Mouse (Mus musculus) kidney, adult 9 months (tissue): Measurements from ENCODE around the gene Tspan3.

ENCODE experiments used
- DNase-seq: peaks from one replicate; pipeline ENCODE4 v3.0.0; 2022

Tspan3 gene

DNA sequence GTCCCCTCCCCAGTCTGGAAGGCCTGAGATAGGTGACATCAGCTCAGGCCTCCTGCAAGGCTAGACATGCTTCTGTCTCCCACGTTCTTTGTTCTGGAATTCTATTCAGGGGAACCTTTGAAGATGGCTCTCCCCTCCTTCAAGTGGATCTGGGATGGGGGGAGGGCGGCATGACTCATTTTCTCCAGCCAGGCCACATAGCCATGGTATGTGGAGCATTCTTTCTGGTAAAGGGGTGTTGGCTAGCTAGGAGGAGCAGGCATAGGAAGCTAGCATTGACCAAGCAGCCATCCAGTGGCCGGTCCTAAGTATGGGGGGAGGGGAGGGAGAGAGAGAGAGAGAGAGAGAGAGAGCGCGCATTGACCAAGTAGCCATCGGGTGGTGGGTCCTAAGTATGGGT, 57.8 kb downstream of the Tspan3 start:
- no peak for DNase-seq

DNA sequence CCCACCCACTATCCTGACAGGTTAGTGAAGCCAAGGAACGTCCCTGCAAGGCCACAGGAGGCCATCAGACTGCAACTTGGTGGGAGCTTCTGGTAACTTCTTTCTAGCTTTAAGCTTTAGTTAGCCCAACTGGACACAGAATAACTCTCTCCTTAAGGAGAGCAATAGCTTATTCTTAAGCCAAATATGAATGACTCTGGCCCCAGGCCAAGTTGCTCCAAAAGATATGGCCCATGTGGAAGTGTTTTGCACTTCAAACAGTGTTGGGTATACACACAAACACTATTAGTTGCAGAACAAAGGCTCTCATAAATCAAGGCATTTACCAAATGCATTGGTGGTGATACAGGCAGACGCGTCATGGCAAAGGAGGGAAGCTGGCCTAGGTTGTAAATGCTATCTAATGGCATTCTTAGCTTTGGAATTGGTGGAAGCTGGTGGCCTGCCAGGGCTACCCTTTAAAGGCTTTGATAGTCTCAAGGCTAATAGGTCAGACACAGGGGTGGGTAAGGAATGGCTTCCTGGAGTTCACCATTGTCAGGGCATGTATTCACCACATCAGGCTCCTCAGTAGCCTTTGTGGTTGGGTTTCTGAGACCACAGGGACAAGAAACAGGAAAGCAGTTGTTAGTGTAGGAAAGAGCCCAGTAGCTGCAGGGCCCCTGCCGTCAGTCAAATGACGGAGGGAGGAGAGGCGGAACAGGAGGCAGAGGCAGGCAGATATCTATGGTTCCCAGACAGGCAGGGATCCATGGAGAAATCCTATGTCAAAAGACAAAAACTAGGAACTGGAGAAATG, 58.8 kb downstream of the Tspan3 start:
- no peak for DNase-seq

DNA sequence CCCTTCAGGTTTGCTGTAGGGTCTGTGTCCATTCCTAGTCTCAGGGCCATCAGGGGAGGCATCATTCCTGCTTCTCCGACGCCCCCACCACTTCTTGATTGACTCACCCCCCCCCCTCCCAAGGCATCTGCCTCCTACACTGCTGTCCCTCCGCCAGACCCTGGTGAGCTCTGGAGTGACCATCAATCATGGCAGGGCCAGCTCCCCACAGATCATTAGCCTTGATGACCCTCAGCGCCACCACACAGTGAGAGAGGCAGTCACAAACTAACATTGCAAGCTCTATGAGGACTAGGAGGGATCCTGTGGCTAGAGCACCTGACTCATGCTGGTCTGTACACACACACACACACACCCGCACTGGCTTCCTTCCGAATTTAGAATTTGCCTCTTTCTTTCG, 60.4 kb downstream of the Tspan3 start:
- DNase-seq = no peak

- no peak for DNase-seq
Observed at GRCm38 (mm10) chr9:56101022-56101421, 64.3 kb downstream of the Tspan3 start.

DNA sequence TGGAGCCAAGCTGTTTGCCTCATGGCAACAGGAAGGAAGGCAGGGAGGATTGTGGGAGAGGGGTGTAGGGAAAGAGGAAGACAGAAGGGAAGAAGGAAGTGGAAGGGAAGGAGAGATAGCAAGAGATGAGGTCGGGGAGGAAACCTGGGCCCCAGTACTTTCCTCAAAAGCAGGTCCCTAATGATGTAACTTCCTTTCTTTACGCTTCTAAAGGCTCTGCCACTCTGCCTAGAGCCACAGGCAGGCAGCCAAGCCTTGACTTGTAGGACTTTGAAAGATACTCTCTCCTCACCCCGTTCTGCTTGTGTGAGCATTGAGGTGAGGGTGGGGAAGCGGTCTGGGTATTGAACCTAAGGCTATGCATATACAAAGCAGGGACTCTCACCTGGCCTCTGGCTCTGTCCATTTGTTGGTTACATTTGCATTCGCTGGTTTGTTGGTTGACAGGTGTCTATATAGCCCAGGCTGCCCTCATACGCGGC, 65.2 kb downstream of the Tspan3 start:
- no peak for DNase-seq

DNA sequence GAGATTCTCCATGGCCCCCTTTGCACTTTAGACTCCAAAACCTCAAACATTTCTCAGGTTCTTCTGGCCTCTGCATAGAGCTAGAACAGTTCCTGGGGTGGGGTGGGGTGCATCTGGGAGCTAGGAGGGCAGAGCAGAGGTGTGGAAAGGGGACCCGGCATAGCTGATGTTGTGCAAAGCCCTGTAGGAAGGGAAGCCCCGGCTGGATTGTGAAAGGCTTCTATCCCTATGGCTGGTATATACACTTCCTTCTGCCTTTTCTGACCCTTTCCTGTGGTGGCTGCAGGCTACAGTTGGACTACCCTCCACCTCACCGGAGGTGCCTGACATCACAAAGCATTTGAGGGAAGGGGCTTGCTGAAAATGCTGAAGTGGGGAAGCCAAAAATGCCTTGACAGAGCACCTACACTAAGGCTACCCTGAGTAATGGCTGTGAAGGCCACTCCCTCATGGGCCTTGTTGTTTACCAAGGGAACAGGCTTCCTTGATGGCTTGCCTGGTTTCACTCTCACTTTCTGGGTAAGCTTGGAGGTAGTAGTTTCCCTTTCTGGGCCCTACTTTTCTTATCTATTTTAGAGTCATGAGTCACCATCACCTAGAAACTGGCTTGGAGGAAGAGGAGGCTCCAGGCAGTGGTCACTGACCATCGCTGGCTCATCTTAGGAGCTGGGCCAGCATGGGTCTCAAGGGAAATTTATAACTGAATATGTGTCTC, 67.5 kb downstream of the Tspan3 start:
- DNase-seq = no peak

GRCm38 (mm10) chr9:56092102-56092501, 73.2 kb downstream of the Tspan3 start:
- no peak for DNase-seq

DNA sequence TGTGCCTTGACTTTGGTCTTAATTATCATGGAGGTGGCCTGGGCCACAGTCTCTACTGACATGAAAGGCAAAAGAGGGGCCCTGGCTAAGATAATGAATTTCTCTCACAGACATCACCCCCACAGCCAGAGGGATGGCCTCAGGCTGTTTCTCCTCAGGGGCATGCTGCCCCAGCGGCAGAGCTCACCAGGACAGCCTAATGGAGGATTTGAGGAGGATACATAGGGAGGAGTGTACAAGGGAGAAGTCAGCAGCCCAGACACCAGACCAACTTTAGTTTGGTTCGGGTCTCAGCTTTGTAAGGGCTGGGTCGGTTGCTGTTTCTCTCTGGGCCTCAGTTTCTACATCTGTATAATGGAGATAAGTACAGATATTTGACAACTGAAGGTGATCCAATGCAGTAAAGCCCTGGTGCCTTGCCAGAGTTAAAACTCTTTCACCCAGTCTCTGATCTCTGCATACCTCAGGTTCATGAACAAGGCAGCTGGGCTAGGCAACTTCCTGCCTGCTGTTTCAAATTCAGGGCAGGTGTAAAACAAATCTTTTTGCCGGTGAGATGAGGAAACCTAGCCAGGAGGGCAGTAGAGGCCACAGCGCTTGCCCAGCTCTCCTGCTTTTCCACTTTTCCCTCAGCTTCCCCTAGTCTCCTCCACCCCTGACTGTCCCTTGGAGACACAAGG, 74.6 kb downstream of the Tspan3 start:
- DNase-seq = no peak

GRCm38 (mm10) chr9:56089778-56090520, 75.3 kb downstream of the Tspan3 start, which contains the start of gene Pstpip1:
TSS of gene Pstpip1 (plus strand) at chr9:56089962.
- DNase-seq = peak; percentile 42

DNA sequence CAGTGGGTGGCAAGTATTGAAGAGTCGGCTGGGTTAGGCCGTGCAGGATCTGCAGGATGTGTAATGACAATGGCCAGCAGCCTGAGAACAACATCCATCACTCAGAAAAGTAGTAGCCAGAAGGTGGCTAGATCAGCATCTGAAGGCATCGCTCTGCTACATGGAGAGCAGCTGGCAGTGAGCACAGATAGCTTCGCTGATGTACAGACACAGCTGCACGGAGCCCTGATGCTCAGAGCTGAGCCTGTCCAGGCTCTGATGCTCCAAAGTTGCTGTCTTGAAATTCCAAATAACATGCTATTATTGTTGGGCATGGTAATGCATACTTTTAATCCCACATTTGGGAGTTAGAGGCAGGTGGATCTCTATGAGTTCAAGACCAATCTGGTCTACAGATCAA, 78.8 kb downstream of the Tspan3 start:
- DNase-seq = no peak
